In genomic region chr7:19525105-19525481, GRCm38 (mm10) we compare ENCODE assay signal across 22 mouse cellular contexts. TPM values are rescaled to one million over a fixed set of nuclear protein-coding genes. Genes with fewer than 3 reads are reported as not detected.
DNase-seq lines count a peak whose midpoint lies in the region; ATAC-seq and TF ChIP-seq lines count a peak whose summit lies in the region.
"Had no signal": no experiment of that assay in that cellular context is flagged by ENCODE, and none has a peak within 500 bp of the region (broad histone marks: within the 10 kb centered on the region; RNA-seq: fewer than 3 reads in every experiment).

No protein-coding gene starts in this region.

- H3K27ac ChIP-seq in embryonic facial prominence, embryonic 13.5 days, result no peak overlapping the region
- no peak overlapping the region for H3K27ac ChIP-seq in embryonic facial prominence, embryonic 10.5 days (replicated peaks)
- H3K27ac ChIP-seq in kidney, postnatal 0 days, result no peak overlapping the region
- no peak overlapping the region for H3K27ac ChIP-seq in kidney, embryonic 15.5 days
- no peak overlapping the region for H3K27ac ChIP-seq in neural tube, embryonic 13.5 days (replicated peaks)
- H3K27ac ChIP-seq: heart, adult 2 months; heart, embryonic 13.5 days; hindbrain, embryonic 14.5 days had no signal

- DNase-seq in embryonic facial prominence, embryonic 10.5 days (ENCODE audit: low spot score), result no peak
- DNase-seq in kidney, postnatal 0 days (ENCODE audit: low spot score), result no peak
- no peak for DNase-seq in neural tube, embryonic 10.5 days (ENCODE audit: extremely low spot score, low spot score)
- no peak for DNase-seq in testis, postnatal 14 days (ENCODE audit: low spot score)
- DNase-seq in adrenal gland, postnatal 25 days, result no peak
- DNase-seq: adrenal gland, postnatal 14 days; cerebellum, adult 9-10 months; gastrocnemius, postnatal 36 days; heart, adult 2 months; heart, postnatal 14 days; lung, adult 2 months; lung, postnatal 4 days; thymus, postnatal 36 days had no signal

- peak; percentile 22; the same call in 1 of the 2 replicates for TF ChIP-seq CTCF in kidney, postnatal 0 days (IDR thresholded peaks at IDR 0.05; ENCODE audit: low read depth)

- H3K4me2 ChIP-seq in embryonic facial prominence, embryonic 13.5 days, result no peak overlapping the region; the same call in 1 of the 2 replicates
- no peak overlapping the region for H3K4me2 ChIP-seq in kidney, postnatal 0 days (ENCODE audit: low read length)
- H3K4me2 ChIP-seq in kidney, embryonic 15.5 days, result no peak overlapping the region
- no peak overlapping the region for H3K4me2 ChIP-seq in neural tube, embryonic 13.5 days

- peaks cover 57% of the 10 kb centered on the region for H3K27me3 ChIP-seq in embryonic facial prominence, embryonic 13.5 days
- peaks cover 67% of the 10 kb centered on the region for H3K27me3 ChIP-seq in embryonic facial prominence, embryonic 10.5 days (replicated peaks; ENCODE audit: low read depth, poor library complexity, severe bottlenecking)
- H3K27me3 ChIP-seq in kidney, postnatal 0 days (ENCODE audit: insufficient read depth, low read length), result peaks cover 38% of the 10 kb centered on the region
- peaks cover 58% of the 10 kb centered on the region for H3K27me3 ChIP-seq in kidney, embryonic 15.5 days
- peaks cover 59% of the 10 kb centered on the region for H3K27me3 ChIP-seq in neural tube, embryonic 13.5 days

- peaks cover 14% of the 10 kb centered on the region for H3K36me3 ChIP-seq in embryonic facial prominence, embryonic 13.5 days
- peaks cover 20% of the 10 kb centered on the region for H3K36me3 ChIP-seq in embryonic facial prominence, embryonic 10.5 days (replicated peaks)
- H3K36me3 ChIP-seq in kidney, postnatal 0 days (ENCODE audit: insufficient read depth, low read length), result 0 out of 2 replicates have a peak, but pooled peaks cover 9% of the 10 kb centered on the region
- H3K36me3 ChIP-seq in kidney, embryonic 15.5 days, result peaks cover 20% of the 10 kb centered on the region
- peaks cover 17% of the 10 kb centered on the region for H3K36me3 ChIP-seq in neural tube, embryonic 13.5 days

- ATAC-seq in embryonic facial prominence, embryonic 13.5 days (ENCODE audit: insufficient number of reproducible peaks, insufficient read depth, low FRiP score, low TSS enrichment, low read depth), result no peak
- ATAC-seq in kidney, postnatal 0 days (replicated peaks; ENCODE audit: low FRiP score, low read depth), result no peak
- ATAC-seq in kidney, embryonic 15.5 days (replicated peaks; ENCODE audit: low FRiP score), result no peak
- no peak for ATAC-seq in neural tube, embryonic 13.5 days (ENCODE audit: low read depth)

- 31% methylated on average over 2 of the region's 2 CpGs for WGBS in embryonic facial prominence, embryonic 13.5 days
- WGBS in embryonic facial prominence, embryonic 10.5 days, result 58% methylated on average over 2 of the region's 2 CpGs
- 66% methylated on average over 2 of the region's 2 CpGs for WGBS in kidney, postnatal 0 days
- whole genome bisulfite sequencing in kidney, embryonic 15.5 days, result 69% methylated on average over 2 of the region's 2 CpGs
- 57% methylated on average over 2 of the region's 2 CpGs for WGBS in neural tube, embryonic 13.5 days

- no peak overlapping the region for H3K9ac ChIP-seq in embryonic facial prominence, embryonic 13.5 days
- no peak overlapping the region for H3K9ac ChIP-seq in kidney, postnatal 0 days (ENCODE audit: low read depth, low read length)
- H3K9ac ChIP-seq in kidney, embryonic 15.5 days, result no peak overlapping the region
- H3K9ac ChIP-seq in neural tube, embryonic 13.5 days, result peak overlapping the region; percentile 67; the same call in 1 of the 2 replicates

- peak overlapping the region; percentile 44; the same call in 1 of the 2 replicates for H3K4me3 ChIP-seq in embryonic facial prominence, embryonic 13.5 days
- no peak overlapping the region; the same call in 1 of the 2 replicates for H3K4me3 ChIP-seq in embryonic facial prominence, embryonic 10.5 days
- no peak overlapping the region for H3K4me3 ChIP-seq in kidney, postnatal 0 days (replicated peaks; ENCODE audit: low read depth, low read length)
- H3K4me3 ChIP-seq in kidney, embryonic 15.5 days (replicated peaks), result no peak overlapping the region
- no peak overlapping the region for H3K4me3 ChIP-seq in neural tube, embryonic 13.5 days
- H3K4me3 ChIP-seq: heart, adult 2 months had no signal

- peaks cover 23% of the 10 kb centered on the region for H3K4me1 ChIP-seq in embryonic facial prominence, embryonic 13.5 days
- H3K4me1 ChIP-seq in embryonic facial prominence, embryonic 10.5 days, result peaks cover 25% of the 10 kb centered on the region
- H3K4me1 ChIP-seq in kidney, postnatal 0 days (replicated peaks; ENCODE audit: insufficient read depth, low read length), result peaks cover 20% of the 10 kb centered on the region
- H3K4me1 ChIP-seq in kidney, embryonic 15.5 days, result peaks cover 26% of the 10 kb centered on the region
- peaks cover 26% of the 10 kb centered on the region for H3K4me1 ChIP-seq in neural tube, embryonic 13.5 days (replicated peaks)

- no peaks in the 10 kb centered on the region for H3K9me3 ChIP-seq in embryonic facial prominence, embryonic 13.5 days
- H3K9me3 ChIP-seq in embryonic facial prominence, embryonic 10.5 days, result 0 out of 2 replicates have a peak, but pooled peaks cover 2% of the 10 kb centered on the region
- no peaks in the 10 kb centered on the region for H3K9me3 ChIP-seq in kidney, postnatal 0 days (replicated peaks; ENCODE audit: low read length)
- no peaks in the 10 kb centered on the region for H3K9me3 ChIP-seq in kidney, embryonic 15.5 days (replicated peaks)
- H3K9me3 ChIP-seq in neural tube, embryonic 13.5 days, result no peaks in the 10 kb centered on the region
- H3K9me3 ChIP-seq: heart, embryonic 13.5 days had no signal

RNA-seq across cellular contexts. Expression of gene Nkpd1, which starts 7.5 kb away (rescaled TPM):
- 0.08 and 0.15 TPM in 2 replicates for polyA plus RNA-seq in embryonic facial prominence, embryonic 13.5 days (2015; fragmentation: Nextera tagmentation; extraction: Ambion mirVana)
- polyA plus RNA-seq in embryonic facial prominence, embryonic 10.5 days (2016; fragmentation: Nextera tagmentation; extraction: Ambion mirVana), result 0.17 and 0.19 TPM in 2 replicates
- not detected in 2 replicates for polyA plus RNA-seq in kidney, postnatal 0 days (2015; fragmentation: Nextera tagmentation; extraction: Ambion mirVana)
- polyA plus RNA-seq in kidney, embryonic 15.5 days (2015; fragmentation: Nextera tagmentation; extraction: Ambion mirVana), result 0.10 and 0.15 TPM in 2 replicates
- polyA plus RNA-seq in neural tube, embryonic 13.5 days (2015; fragmentation: Nextera tagmentation; extraction: Ambion mirVana), result 0.14 TPM in 1 of 2 replicates, not detected in the other
- not detected in 2 replicates for total RNA-seq in adrenal gland, postnatal 25 days (2021)
- total RNA-seq: gastrocnemius, adult 18-20 months; gastrocnemius, postnatal 36 days; heart, adult 2 months; heart, postnatal 14 days; liver, adult 2 months had no signal
- polyA plus RNA-seq: heart, embryonic 13.5 days; liver, adult 2 months; midbrain, embryonic 11.5 days; neural tube, embryonic 11.5 days had no signal

RNA-seq across cellular contexts. Expression of gene Trappc6a, which starts 16.9 kb away (rescaled TPM):
- polyA plus RNA-seq in embryonic facial prominence, embryonic 13.5 days (2015; fragmentation: Nextera tagmentation; extraction: Ambion mirVana), result 60.2 and 64.1 TPM in 2 replicates
- 72.6 and 73.9 TPM in 2 replicates for polyA plus RNA-seq in embryonic facial prominence, embryonic 10.5 days (2016; fragmentation: Nextera tagmentation; extraction: Ambion mirVana)
- polyA plus RNA-seq in kidney, postnatal 0 days (2015; fragmentation: Nextera tagmentation; extraction: Ambion mirVana), result 88.5 and 91.7 TPM in 2 replicates
- 76.2 and 81.2 TPM in 2 replicates for polyA plus RNA-seq in kidney, embryonic 15.5 days (2015; fragmentation: Nextera tagmentation; extraction: Ambion mirVana)
- 46.4 and 49.0 TPM in 2 replicates for polyA plus RNA-seq in neural tube, embryonic 13.5 days (2015; fragmentation: Nextera tagmentation; extraction: Ambion mirVana)
- 76.5 and 92.1 TPM in 2 replicates for total RNA-seq in adrenal gland, postnatal 25 days (2021)

RNA-seq across cellular contexts. Expression of gene Bloc1s3, which starts 16.9 kb away (rescaled TPM):
- 2.3 and 2.7 TPM in 2 replicates for polyA plus RNA-seq in embryonic facial prominence, embryonic 13.5 days (2015; fragmentation: Nextera tagmentation; extraction: Ambion mirVana)
- polyA plus RNA-seq in embryonic facial prominence, embryonic 10.5 days (2016; fragmentation: Nextera tagmentation; extraction: Ambion mirVana), result 1.9 TPM in 2 replicates
- polyA plus RNA-seq in kidney, postnatal 0 days (2015; fragmentation: Nextera tagmentation; extraction: Ambion mirVana), result 2.7 and 3.0 TPM in 2 replicates
- polyA plus RNA-seq in kidney, embryonic 15.5 days (2015; fragmentation: Nextera tagmentation; extraction: Ambion mirVana), result 2.3 and 2.6 TPM in 2 replicates
- polyA plus RNA-seq in neural tube, embryonic 13.5 days (2015; fragmentation: Nextera tagmentation; extraction: Ambion mirVana), result 3.5 and 3.6 TPM in 2 replicates
- 13.0 and 15.9 TPM in 2 replicates for total RNA-seq in adrenal gland, postnatal 25 days (2021)

RNA-seq across cellular contexts. Expression of gene Ppp1r37, which starts 37.8 kb away (rescaled TPM):
- 26.0 and 30.3 TPM in 2 replicates for polyA plus RNA-seq in embryonic facial prominence, embryonic 13.5 days (2015; fragmentation: Nextera tagmentation; extraction: Ambion mirVana)
- polyA plus RNA-seq in embryonic facial prominence, embryonic 10.5 days (2016; fragmentation: Nextera tagmentation; extraction: Ambion mirVana), result 20.7 and 22.9 TPM in 2 replicates
- 15.3 and 17.1 TPM in 2 replicates for polyA plus RNA-seq in kidney, postnatal 0 days (2015; fragmentation: Nextera tagmentation; extraction: Ambion mirVana)
- polyA plus RNA-seq in kidney, embryonic 15.5 days (2015; fragmentation: Nextera tagmentation; extraction: Ambion mirVana), result 21.3 and 24.4 TPM in 2 replicates
- 32.7 and 36.5 TPM in 2 replicates for polyA plus RNA-seq in neural tube, embryonic 13.5 days (2015; fragmentation: Nextera tagmentation; extraction: Ambion mirVana)
- 74.4 and 81.6 TPM in 2 replicates for total RNA-seq in adrenal gland, postnatal 25 days (2021)

RNA-seq across cellular contexts. Expression of gene Zfp296, which starts 52.0 kb away (rescaled TPM):
- polyA plus RNA-seq in embryonic facial prominence, embryonic 13.5 days (2015; fragmentation: Nextera tagmentation; extraction: Ambion mirVana), result 0.67 and 0.83 TPM in 2 replicates
- polyA plus RNA-seq in embryonic facial prominence, embryonic 10.5 days (2016; fragmentation: Nextera tagmentation; extraction: Ambion mirVana), result 0.41 and 0.44 TPM in 2 replicates
- 0.17 and 0.34 TPM in 2 replicates for polyA plus RNA-seq in kidney, postnatal 0 days (2015; fragmentation: Nextera tagmentation; extraction: Ambion mirVana)
- polyA plus RNA-seq in kidney, embryonic 15.5 days (2015; fragmentation: Nextera tagmentation; extraction: Ambion mirVana), result 0.55 and 0.66 TPM in 2 replicates
- 0.40 TPM in 1 of 2 replicates, not detected in the other for polyA plus RNA-seq in neural tube, embryonic 13.5 days (2015; fragmentation: Nextera tagmentation; extraction: Ambion mirVana)
- total RNA-seq in adrenal gland, postnatal 25 days (2021), result 0.62 and 0.73 TPM in 2 replicates
